Mouse (Mus musculus) Patski (cell line): ENCODE results near the gene Gja10. TPM values are rescaled to one million over a fixed set of nuclear protein-coding genes. Genes with fewer than 3 reads are reported as not detected.

Experiments used
- ATAC-seq: fragments of 100-300 bp; one replicate; pipeline ENCODE4 v1.8.0; 2021
- CTCF ChIA-PET: fragments of 350-600 bp; sonication (Branson Sonifier 250); formaldehyde crosslinking; loops from one replicate; lab custom pipeline; 2022; ENCODE audit warnings: inconsistent platforms; lab: Charles Lee
- POLR2A ChIA-PET: fragments of 350-600 bp; sonication (Branson Sonifier 250); formaldehyde crosslinking; loops from one replicate; lab custom pipeline; 2022; ENCODE audit warnings: antibody characterized with exemption, inconsistent platforms; lab: Charles Lee
- DNase-seq: peaks from one replicate; pipeline ENCODE4 v3.0.0-alpha.2; 2011; ENCODE audit warnings: low read depth, low spot score
- H3K27me3 ChIP-seq: fragments of 371-371 bp; one replicate; pipeline ENCODE4 v1.5.1; 2021
- CTCF ChIP-seq: fragments of 100-300 bp; IDR thresholded peaks from one replicate; pipeline ENCODE4 v1.5.1; 2021
- in situ Hi-C: fragments of 300-500 bp; cut with MboI; formaldehyde crosslinking; loops from 3 replicates; pipeline ENCODE4 v1.11.1; 2018; ENCODE audit warnings: low pct_unique_long_range_greater_than_20kb, mixed read lengths
- polyA plus RNA-seq: library from polyadenylated mRNA; unstranded; gene quantifications from one replicate; pipeline ENCODE4 v1.2.3, GENCODE M21; 2021

Gja10 gene
- polyA plus RNA-seq, 1 experiment from 2014 or later = not detected

GRCm38 (mm10) chr4:32562319-32563115, 40.0 kb downstream of the Gja10 start:
- no peak for ATAC-seq
- in situ Hi-C loops = no loop called here
- ChIA-PET CTCF (interaction anchor here (2.2 kb wide), 1 partner anchor 11 kb away, joined by 9 read pairs; no protein-coding TSS in a partner anchor), POLR2A (interaction anchor here (0.6 kb wide), 1 partner anchor 8 kb away, joined by 5 read pairs; no protein-coding TSS in a partner anchor)
- no peak for DNase-seq
- TF ChIP-seq CTCF = no peak
- H3K27me3 ChIP-seq = no peaks in the 10 kb centered on the region

GRCm38 (mm10) chr4:32561555-32562095, 40.9 kb downstream of the Gja10 start:
- DNase-seq (no peak), ATAC-seq (no peak)
- CTCF ChIA-PET = interaction anchor here (2.2 kb wide), 1 partner anchor 10 kb away, joined by 9 read pairs; no protein-coding TSS in a partner anchor
- POLR2A ChIA-PET = interaction anchor here (0.6 kb wide), 1 partner anchor 10 kb away, joined by 4 read pairs; no protein-coding TSS in a partner anchor
- no peaks in the 10 kb centered on the region for H3K27me3 ChIP-seq
- in situ Hi-C loops = no loop called here
- TF ChIP-seq CTCF = peak; percentile 48

- POLR2A ChIA-PET = interaction anchor here (0.6 kb wide), 1 partner anchor 11 kb away, joined by 4 read pairs; no protein-coding TSS in a partner anchor
These were observed 41.6 kb downstream of the Gja10 start for GRCm38 (mm10) chr4:32560724-32561554.

DNA sequence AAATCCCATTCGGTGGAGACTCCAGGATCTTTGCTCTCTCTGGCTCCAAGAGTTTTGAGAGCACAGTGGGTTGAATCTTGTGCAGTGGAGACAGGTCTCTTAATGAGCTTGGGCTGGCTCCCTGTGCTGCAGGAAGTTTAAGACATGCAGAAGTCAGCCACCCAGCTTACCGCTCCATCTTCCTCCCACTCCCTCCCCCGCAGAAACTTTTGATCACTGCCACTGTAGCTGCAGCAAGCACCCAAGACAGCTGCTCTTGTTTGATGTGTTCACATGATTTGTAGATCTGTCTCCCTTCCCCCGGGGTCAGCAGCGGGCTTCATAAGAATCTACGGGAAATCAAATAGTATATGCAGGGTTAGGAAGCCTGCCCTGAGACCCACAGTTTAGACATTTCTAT, 42.3 kb downstream of the Gja10 start:
- no peaks in the 10 kb centered on the region for H3K27me3 ChIP-seq
- in situ Hi-C loops = no loop called here
- TF ChIP-seq CTCF = no peak
- ATAC-seq (no peak), DNase-seq (no peak)
- ChIA-PET CTCF (interaction anchor here (0.7 to 2.2 kb wide), 3 partner anchors 9 to 505 kb away, joined by 3 to 9 read pairs (median 4); no protein-coding TSS in a partner anchor), POLR2A (no interaction called here)

More at GRCm38 (mm10) chr4:32560724-32561554, 41.6 kb downstream of the Gja10 start:
- no peak for DNase-seq
- no peaks in the 10 kb centered on the region for H3K27me3 ChIP-seq
- in situ Hi-C loops = no loop called here
- no peak for TF ChIP-seq CTCF
- CTCF ChIA-PET = interaction anchor here (0.7 to 2.2 kb wide), 3 partner anchors 9 to 506 kb away, joined by 3 to 9 read pairs (median 4); no protein-coding TSS in a partner anchor
- no peak for ATAC-seq

GRCm38 (mm10) chr4:32555506-32555905, 47.1 kb downstream of the Gja10 start:
- no peak for TF ChIP-seq CTCF
- ChIA-PET POLR2A (interaction anchor here (0.7 kb wide), 1 partner anchor 13 kb away, joined by 3 read pairs; no protein-coding TSS in a partner anchor), CTCF (no interaction called here)
- DNase-seq (no peak), ATAC-seq (no peak)
- in situ Hi-C loops = no loop called here
- H3K27me3 ChIP-seq = no peaks in the 10 kb centered on the region

- CTCF ChIA-PET = interaction anchor here (2.2 to 2.5 kb wide), 2 partner anchors 10 to 14 kb away, joined by 6 to 9 read pairs; no protein-coding TSS in a partner anchor
- POLR2A ChIA-PET = no interaction called here
- DNase-seq (no peak), ATAC-seq (no peak)
- TF ChIP-seq CTCF = peak; percentile 46
- in situ Hi-C loops = loop anchor here (5.0 kb wide), 1 partner anchor 399 kb away; no protein-coding TSS in a partner anchor
- no peaks in the 10 kb centered on the region for H3K27me3 ChIP-seq
These were observed 51.2 kb downstream of the Gja10 start for GRCm38 (mm10) chr4:32551337-32551736.

GRCm38 (mm10) chr4:32549150-32549549, 53.4 kb downstream of the Gja10 start:
- TF ChIP-seq CTCF = no peak
- DNase-seq (no peak), ATAC-seq (no peak)
- no peaks in the 10 kb centered on the region for H3K27me3 ChIP-seq
- CTCF ChIA-PET = interaction anchor here (0.6 kb wide), 1 partner anchor 574 kb away, joined by 3 read pairs; no protein-coding TSS in a partner anchor
- POLR2A ChIA-PET = interaction anchor here (0.6 kb wide), 1 partner anchor 11 kb away, joined by 3 read pairs; no protein-coding TSS in a partner anchor
- in situ Hi-C loops = no loop called here

Other genes with a start within 250 kb of the Gja10 start
- 7.8 TPM for gene Casp8ap2, start 12.7 kb upstream of the Gja10 start, polyA plus RNA-seq
- 15.3 TPM for gene Mdn1, start 54.4 kb upstream of the Gja10 start, polyA plus RNA-seq
- gene Lyrm2, start 197.5 kb upstream of the Gja10 start, polyA plus RNA-seq = 10.0 TPM